Mouse (Mus musculus) right cerebral cortex, adult 2 months (tissue): ENCODE results near the gene Fbxl4.

Experiments
- DNase-seq, 2 experiments: peaks; one replicate each; pipeline ENCODE4 v3.0.0; 2021 to 2022; ENCODE audit warnings: low spot score in 2 of 2

The Fbxl4 gene

DNA sequence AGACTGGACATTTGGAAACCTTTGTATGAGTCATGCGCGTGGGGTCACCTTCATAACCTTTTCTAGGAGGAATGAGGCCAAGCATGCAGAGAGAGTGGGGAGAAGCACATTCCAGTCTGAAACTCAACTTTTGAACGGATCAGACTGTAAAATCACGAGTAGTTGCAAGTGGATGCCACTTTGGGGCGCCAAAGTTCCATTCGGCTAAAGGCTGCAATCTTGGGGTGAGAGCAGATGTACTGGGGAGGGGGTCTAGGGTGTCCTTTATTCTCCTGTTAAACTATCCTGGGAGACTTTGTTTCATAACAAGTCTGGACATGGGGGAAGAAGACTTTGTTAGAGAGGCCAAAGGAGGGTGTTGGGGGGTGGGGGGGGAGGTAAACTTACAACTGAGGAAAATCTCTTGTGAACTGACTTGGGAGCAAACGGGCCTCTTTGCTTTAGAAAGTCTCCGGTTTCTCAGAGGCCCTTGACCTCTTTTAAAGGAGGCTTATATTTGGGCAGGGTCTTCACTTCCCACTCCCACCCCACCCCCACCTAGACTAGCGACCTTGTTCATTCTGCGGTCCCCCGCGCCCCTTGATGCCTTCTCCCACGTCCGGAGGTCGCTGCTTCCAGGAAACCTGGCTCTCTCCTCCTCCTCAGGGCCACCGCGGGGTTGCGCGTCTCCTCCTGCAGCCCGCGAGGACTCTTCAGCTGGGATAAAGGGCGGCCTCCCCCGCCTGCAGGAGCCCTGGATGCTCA lies 119.8 kb downstream of the Fbxl4 start:
- peak; percentile 50 to 74 for DNase-seq

DNA sequence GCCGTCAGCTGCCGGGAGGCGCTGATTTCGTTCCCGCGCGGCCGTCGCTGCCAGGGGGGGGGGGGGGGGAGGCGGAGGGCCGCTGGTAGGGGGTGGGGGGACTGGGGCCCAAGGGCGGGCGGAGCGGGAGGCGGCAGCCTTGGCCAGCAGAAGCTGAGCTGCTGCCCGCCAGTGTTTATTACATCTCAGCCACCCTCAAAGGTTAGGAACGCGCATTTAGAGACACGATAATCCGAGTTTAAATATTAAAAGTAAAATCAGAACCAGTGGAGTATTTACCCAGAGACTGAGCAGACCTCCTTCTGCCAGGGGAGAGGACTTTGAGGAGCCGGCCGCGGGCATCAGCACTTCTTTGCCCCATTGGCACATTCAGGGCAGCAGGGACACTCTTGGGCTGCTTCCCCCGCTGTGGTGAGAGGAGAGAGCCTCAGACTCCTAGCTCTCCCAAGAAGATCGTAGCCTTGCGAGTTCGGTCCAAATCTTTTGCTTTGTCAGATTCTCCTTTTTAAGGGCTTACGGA lies 120.4 kb downstream of the Fbxl4 start:
- peak in 1 of 2 experiments; percentile 49 for DNase-seq

DNA sequence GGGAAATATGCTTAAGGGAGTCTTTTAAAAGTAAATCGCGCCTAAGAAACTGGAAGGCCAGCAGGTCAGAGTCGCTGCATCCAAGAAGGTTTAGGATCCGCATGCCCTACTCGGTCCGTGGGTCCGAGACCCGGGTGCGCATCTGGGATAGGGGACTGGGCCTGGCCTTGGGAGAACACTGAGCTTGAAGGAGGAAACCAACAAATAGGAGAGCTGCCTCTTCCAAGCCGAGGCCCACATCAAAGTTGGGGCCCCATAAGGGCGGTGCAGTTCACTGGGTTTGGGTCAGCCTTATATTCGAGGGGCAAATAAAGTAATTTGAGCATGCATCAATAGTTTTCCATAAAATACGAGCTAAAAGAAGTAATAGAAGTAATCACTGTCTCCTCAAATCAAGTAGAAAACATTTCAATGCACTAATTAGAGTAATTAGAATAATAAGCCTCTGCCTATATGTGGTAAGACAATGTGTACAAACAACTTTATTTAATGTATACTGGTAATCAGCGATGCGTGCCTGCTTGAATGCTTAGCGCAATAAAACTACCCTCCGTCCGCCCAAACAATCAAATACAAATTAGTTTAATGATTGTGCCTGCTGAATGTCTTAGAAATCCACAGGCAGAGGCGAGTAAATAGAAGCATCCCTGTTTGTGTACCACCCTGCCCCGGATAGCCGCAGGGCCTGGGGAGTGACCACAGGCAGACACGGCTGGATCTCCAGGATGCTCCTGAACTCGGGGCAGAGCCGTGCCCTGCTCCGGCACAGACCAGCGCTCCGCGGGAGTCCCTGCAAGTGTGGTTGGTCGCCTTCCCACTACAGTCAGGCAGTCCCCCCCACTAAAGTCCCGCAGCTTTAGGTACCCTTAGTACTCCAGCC lies 121.4 kb downstream of the Fbxl4 start:
- peak in 1 of 2 experiments; percentile 31 for DNase-seq

DNA sequence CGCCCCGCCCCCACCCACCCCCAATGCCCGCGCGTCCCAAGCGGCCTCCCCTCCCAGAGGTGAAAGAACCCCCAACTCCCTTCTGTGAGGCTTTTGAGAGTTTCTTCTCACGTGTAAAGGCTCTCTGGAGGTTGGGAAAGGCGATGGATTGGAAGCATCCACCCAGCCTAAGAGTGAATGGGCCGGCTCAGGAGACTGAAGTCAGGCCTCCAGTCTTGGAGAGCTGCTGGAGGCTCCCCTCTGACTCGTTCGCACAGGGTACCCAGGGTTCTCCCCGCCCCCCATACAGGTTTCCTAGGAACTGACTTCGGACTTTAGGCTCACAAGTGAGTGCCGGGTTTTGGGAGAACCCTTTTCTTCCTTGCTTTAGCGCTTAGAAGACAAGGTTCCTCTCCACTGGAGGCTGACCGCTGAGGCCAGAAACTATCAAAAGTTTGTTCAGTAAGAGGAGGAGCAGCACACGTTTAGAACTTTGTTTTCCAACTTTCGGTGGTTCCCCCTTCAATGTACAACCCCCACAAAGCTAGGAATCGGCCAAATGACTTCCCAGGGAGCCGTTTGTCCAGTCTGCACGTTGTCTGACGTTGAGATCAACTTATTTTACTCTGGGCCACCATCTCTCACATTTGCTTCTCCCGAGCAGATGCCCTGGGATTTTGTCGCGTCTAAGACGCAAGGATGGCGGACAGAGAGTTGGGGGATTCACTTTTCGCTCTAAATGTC lies 122.2 kb downstream of the Fbxl4 start:
- DNase-seq = peak in 1 of 2 experiments; percentile 13

DNA sequence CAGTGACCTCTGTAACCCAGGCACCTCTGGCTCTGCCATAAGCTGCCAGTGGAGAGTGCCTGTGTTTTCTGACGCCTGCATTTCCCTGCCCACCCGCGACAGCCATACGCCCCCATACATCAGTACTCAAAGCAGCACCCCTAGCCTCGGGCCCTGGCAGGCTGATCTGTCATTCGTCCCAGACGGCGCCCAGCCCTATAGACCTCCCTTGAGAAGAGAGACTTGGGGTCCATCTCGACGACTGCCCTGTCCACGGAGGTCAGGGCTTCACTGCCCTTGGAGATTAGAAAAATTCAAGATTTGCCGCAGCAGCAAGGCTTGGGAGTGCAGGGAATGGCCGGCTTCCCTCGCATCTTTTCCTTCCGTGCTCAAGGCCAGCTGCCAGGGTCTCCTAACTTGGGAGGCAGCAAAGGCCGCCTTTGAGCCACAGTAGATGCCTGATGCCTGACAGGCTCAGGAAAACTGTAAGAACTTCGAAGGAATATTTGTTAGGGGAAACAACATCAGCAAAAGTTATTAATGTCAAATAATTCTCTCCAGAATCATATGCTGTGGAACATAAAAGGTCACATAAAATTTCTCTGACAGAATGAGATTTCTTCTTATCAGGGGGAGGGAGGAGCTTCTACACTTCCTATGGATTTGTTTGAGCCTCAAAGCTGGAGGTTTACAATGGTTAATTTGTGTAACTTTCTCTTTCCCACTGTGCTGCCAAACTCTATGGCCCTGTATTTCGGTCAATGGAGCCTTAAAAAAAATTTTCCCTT lies 122.9 kb downstream of the Fbxl4 start:
- DNase-seq = peak in 1 of 2 experiments; percentile 13

DNA sequence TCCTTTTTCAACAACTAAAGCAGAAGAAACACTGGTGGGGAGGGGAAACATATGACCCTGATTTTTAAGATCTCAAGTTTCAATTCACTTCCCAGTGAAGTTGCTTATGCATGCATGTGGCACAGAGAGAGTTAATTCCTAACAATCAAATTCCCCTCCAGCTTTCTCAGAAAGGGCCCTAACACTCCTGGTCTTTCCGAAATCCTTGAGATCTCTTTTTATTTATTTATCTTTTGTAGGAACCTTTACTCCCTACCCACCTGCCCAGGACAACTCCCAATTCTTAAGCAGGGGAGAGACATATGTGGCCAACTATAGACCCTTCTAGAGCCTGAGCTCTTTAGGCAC lies 123.5 kb downstream of the Fbxl4 start:
- DNase-seq = no peak

DNA sequence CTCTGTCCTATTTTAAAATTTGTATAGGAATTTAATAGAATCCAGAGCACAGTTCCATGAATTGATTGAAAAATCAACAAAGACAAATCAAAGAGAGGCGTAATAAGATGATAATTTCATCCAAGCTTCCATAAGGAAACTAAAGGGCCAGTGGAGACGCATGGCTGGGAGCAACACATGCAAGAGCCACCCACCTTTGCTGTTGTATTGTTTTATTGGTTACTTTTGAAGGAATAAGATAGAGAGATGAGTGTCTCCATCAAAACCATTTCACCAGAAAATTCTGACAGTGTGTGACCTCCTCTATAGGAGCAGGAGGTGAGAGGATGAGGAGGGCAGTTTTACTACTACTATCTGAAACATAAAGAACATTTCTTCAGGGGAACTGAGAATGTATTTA lies 124.8 kb downstream of the Fbxl4 start:
- DNase-seq = no peak

DNA sequence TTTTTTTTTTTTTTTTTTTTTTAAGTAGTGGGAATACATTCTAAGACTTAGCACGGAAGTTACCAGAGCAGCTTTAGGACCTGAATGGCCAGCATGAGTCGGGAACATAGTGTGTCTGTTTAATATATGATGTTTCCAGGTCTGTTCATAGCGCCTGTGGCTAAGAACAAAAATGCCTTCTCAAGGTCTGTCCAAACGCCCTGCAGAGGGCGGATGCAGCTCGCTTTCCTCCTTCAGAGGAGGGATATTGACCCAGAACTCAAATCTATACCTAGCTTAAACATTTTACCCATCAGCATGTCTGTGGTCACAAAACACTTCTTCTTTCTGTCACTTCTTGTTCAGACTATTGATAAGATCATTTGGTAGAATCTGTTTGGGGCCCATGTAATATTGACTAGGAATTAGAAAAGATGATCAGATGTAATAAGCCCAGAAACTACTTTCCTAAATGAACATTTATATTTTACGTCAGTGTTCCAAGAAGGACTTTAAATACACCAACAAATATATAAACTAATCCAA lies 125.5 kb downstream of the Fbxl4 start:
- DNase-seq = peak in 1 of 2 experiments; percentile 31

DNA sequence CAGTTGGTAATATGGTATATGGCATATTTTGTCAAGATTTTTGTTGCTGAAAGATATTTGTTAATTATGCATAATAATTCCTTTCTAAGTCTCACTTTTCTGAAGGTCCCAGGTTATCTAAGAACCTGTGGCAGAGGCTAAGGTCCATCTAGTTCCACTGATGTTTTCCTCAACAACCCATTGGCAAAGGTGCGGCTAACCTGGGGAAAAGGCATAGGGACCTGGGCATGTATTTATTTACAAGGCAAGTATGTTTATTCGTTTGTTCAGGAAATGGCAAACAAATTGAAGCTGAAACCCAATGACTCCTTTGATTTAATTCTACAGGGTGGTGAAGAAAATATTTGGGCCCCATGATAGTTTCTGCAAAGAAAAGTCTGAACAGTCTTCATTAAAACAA lies 126.2 kb downstream of the Fbxl4 start:
- no peak for DNase-seq
